Mouse (Mus musculus): Measurements from ENCODE around the gene BC147527.
A peak's percentile ranks its signal among the peaks of the same experiment; 100 is the strongest.
"Not testable (repeated sequence)": the region's sequence is repeated elsewhere in the genome, so short reads cannot be mapped to it uniquely, and the experiment has no call there.

The BC147527 gene

DNA sequence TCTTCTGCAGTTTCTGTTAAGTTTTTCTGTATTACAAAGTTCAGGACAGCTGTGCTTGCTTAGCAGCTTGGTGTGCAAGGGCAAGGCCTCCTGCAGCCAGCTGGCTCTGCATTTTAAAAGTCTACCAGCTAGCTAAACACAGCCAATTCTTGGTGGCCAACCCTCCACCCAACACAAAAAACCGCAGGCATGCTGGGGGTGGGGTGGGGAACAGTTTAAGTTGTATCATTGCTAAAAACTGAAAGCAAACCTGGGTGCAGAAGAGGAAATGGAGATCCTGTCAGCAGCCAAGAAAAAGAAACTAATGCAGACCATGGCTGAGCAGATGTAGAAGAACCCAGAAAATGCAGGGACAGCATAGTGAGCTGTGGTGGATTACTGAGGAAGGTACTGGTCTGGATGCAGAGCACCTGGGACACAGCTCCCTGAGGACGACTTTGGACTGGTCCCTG, at the start of gene BC147527:
BC147527 (plus strand) TSS at position 402 of the 452 bp plus-strand sequence.
- DNase-seq, result peak; percentile 4

DNA sequence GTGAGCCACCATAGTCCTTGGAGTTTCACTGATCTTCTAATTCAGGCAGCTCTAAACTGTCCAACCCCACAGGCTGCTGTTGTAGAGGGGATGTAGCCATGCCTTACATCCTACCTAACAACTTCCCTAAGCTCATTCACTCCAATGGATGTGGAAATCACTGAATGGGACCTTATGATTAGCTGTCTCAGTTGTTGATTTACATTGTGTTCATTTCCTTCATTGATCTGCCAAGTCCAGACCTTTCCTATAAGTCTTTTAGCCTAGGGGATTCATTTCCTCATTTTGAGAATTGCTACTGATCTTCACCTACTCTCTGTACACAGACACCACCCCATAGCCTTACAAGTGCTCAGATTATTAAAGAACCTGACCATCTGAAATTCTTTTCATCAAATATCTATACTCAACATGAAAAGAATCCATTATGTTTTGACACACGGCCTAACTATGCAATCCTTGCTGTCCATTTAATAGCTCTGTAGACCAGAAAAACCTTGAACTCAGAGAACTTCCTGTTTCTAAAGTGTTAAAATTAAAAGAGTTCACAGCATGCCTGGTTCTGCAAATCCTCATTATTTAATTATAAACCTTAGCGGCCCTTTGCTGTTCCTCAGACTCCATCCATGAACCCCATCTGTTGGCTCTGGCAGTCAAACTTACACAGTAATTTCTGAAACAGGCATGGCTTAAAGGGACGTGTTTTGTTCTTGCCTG, 48.8 kb upstream of the BC147527 start:
- not testable (repeated sequence) for DNase-seq

GRCm38 (mm10) chr13:120258817-120259658, 41.2 kb upstream of the BC147527 start:
- DNase-seq, result not testable (repeated sequence)

DNA sequence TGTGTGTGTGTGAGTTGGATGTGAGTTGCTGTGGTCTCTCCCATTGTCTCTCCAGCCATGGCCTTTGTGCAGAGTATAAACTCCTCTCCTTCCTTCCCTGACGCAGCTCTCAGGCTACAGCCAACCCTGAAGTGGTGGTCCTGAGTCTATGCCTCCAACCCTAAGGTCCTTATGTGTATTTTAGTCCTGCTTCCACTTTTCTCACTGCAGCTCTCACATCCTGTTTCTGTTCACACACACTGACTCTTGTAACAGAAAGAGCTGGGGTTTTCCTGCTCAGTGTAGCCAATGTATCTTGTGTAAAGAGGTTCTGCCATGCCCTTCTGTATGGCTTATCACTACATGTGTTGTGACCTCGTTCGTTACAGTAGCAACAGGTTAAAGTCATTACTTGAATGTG, 40.5 kb upstream of the BC147527 start:
- not testable (repeated sequence) for DNase-seq

DNA sequence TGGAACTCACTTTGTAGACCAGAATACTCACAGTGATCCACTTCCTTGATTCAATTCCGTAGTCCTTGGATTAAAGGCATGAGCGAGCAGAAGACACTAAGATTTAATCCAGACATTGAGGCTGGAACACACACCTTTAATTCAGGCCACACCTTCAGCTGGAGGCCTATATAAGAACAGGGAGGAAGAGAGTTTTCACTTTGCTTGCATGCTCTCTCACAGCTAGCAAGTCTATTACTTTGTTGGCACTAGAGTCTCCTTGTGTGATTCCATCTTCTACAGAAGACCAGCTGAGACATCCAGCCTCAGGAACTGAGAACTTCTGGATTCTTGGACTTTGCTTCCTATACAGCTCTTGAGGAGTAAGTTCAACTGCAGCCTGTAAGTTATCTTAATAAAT, 37.3 kb upstream of the BC147527 start, which contains the start of gene AF067061:
AF067061 (plus strand) TSS at position 245 of the 400 bp plus-strand sequence.
- not testable (repeated sequence) for DNase-seq

DNA sequence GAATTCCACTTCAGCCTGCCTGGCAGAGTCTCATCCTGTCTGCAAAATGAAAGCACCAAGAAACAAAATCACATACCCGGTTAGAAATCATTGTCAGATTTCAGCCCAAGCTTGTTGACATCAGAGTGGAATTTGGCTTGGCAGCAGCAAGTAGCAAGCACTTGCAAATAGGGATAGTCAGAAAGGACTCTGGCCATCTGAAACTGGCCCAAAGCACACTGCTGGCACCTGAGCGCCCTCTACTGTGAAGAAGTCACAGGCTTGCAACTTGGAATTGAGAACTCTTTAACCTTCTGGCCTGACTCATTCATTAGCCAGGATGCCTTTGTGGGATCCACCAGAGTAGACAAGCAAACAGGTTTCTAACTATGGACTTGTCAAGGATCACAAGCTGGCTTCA, 22.4 kb upstream of the BC147527 start:
- peak; percentile 20 for DNase-seq

DNA sequence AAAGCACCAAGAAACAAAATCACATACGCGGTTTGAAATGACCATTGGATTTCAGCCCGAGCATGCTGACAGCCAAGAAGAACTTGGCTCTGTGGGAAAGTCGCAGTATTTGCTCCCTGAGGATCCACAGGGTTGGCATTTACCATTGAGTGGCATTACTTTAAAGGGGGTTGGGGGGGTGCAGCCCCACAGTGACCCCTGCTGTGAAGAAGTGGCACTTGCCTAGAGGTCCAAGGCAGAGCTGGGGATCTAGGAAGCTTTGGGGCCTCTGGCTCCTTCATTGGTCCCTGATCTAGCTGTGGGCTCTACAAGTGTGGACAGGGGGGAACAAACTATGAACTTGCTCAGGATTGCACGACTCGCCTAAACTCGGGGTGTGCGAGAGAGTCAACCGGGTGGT, 21.4 kb upstream of the BC147527 start:
- DNase-seq, result no peak

GRCm38 (mm10) chr13:120299324-120299894, 783 bp upstream of the BC147527 start:
- DNase-seq, result no peak

DNA sequence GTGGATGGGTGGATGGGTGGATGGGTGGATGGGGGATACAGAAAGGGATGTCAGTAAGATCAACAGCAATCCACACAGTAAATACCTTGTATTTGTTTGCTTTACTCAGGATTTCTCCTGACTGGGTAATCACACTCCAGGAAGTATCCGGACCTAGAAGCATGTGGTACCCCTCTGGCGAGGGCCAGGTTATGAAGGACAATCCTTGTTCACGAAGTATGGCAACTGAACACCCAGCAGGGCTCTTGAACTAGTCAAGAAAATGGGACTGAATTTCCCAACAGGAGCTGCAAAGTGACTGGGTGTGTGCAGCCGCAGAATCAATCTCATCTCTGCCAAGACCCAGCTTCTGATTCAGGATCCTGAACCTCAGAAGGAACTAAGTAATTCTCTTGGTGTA, 661 bp downstream of the BC147527 start:
- no peak for DNase-seq

DNA sequence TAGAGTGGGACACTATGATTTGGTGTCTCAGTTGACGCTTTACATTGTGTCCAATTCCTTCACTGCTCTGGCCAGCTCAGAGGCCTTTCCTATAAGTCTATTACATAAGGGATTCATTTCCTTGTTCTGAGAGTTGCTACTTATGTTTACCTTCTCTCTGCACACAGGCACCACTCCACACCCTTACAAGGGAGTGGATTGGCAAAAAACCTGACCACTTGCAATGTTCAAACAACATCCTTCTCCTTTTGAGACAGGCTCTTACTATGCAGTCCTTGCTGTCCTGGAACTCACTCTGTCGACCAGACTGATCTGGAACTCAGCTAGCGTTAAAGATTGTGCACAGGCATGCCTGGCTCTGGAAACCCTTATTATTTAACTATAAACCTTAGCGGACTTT, 10.6 kb downstream of the BC147527 start:
- DNase-seq, result no peak

- DNase-seq, result no peak
These were observed 13.4 kb downstream of the BC147527 start for GRCm38 (mm10) chr13:120313584-120313983.

DNA sequence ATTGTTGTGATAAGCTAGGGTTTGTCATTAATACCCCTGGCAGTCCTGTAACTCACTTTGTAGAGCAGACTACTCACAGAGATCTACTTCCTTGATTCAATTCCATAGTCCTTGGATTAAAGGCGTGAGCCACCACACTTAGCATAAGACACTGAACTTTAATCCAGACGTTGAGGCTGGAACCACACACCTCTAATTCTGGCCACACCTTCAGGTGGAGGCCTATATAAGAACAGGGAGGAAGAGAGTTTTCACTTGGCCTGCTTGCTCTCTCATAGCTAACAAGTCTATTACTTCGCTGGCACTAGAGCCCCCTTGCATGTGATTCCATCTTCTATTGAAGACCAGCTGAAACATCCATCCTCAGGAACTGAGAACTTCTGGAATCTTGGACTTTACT, 16.4 kb downstream of the BC147527 start, which contains the start of gene Tcstv3:
Tcstv3 (plus strand) TSS at position 301 of the 400 bp plus-strand sequence.
- DNase-seq, result not testable (repeated sequence)

DNA sequence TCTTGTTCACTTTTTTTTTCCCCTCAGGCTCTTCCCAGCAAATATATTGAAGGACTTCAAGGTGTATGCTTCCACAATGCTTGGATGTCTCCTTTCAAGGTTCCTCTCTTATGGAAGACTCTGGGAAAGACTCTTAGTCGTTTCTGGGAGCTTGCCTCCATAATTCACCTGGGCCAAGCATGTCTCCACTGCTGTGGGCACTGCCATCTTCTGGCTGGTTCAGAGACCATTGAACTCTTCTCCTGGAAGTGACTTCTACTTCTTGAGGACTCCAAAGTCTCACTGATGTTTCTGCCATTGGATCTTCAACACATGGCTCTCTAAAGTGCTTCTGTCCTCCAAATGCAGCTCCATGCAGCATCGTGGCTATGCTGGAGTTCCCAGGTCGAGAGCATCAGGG, 20.0 kb downstream of the BC147527 start:
- no peak for DNase-seq

GRCm38 (mm10) chr13:120320721-120321120, 20.5 kb downstream of the BC147527 start:
- DNase-seq, result no peak
